Mouse (Mus musculus) testis, adult 2 months (tissue): Measurements from ENCODE around the gene Banp.

Source experiments
- CTCF ChIP-seq: fragments of 200-500 bp; IDR thresholded peaks from 2 replicates; pipeline ENCODE4 v1.5.1; 2012; ENCODE audit warnings: low read depth, mild to moderate bottlenecking, inconsistent platforms, low read length, moderate library complexity; ENCODE audit not compliant: control insufficient read depth, insufficient read depth, insufficient replicate concordance
- POLR2A ChIP-seq: fragments of 200-500 bp; IDR thresholded peaks from 2 replicates; pipeline ENCODE4 v1.6.1; 2012; ENCODE audit warnings: low read depth, mild to moderate bottlenecking, inconsistent platforms, low read length, moderate library complexity; ENCODE audit not compliant: control insufficient read depth

DNA sequence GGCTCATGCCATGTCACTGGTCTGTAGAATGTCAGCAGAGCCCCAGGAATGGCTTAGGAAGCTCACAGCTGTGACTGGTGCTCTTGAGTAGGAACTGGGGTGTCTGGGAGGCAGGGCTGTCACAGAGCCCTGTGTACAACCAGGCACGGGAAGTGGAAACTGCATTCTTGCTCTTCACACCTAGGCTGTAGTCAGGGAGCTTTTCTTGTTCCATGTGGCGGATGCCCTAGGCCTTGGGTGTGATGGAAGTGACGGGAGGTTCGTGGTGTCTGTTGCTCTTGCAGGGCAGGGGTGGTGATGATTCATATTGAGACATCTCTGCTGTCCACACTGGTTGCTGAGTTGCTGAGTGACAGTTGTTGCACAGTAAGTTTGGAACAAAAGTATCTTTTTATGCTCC is 45.6 kb downstream of the Banp start:
- TF ChIP-seq POLR2A (no peak), CTCF (no peak)
